Mouse (Mus musculus) embryonic facial prominence, embryonic 15.5 days (tissue): ENCODE data around the gene Tmed5. TPM values are rescaled to one million over a fixed set of nuclear protein-coding genes. Genes with fewer than 3 reads are reported as not detected.

Experiments used
- polyA plus RNA-seq: library from polyadenylated mRNA; unstranded; fragments of >200 nt; fragmentation: Nextera tagmentation; extraction: Ambion mirVana; gene quantifications from 2 replicates; pipeline ENCODE4 v1.2.1, GENCODE M21; 2015

Tmed5 gene
- polyA plus RNA-seq, 1 experiment from 2014 or later, result 38.6 TPM

Other genes with a start within 250 kb of the Tmed5 start
- gene Rpl5, start 232.1 kb downstream of the Tmed5 start, polyA plus RNA-seq, result 63.4 and 65.9 TPM in 2 replicates
- gene Fam69a, start 145.5 kb downstream of the Tmed5 start, polyA plus RNA-seq, result 27.4 and 28.0 TPM in 2 replicates
- 89.3 and 94.2 TPM in 2 replicates for gene Mtf2, start 66.9 kb downstream of the Tmed5 start, polyA plus RNA-seq
- gene Ccdc18, start 255 bp upstream of the Tmed5 start, polyA plus RNA-seq, result 10.6 and 11.0 TPM in 2 replicates
- 39.5 and 41.6 TPM in 2 replicates for gene Dr1, start 136.3 kb upstream of the Tmed5 start, polyA plus RNA-seq
- gene Pigg, start 180.0 kb upstream of the Tmed5 start, polyA plus RNA-seq, result 5.4 and 5.9 TPM in 2 replicates
- gene Gm42517, start 235.3 kb upstream of the Tmed5 start, polyA plus RNA-seq, result 0.25 and 0.29 TPM in 2 replicates